Mouse (Mus musculus): ENCODE measurements around the gene Mtor. TPM values are rescaled to one million over a fixed set of nuclear protein-coding genes. Genes with fewer than 3 reads are reported as not detected.

Gene Mtor
- polyA plus RNA-seq, 1 experiment = 39.8 TPM

- H3K27ac ChIP-seq (ENCODE audit: insufficient read depth, low read depth, low read length) = peak overlapping the region; percentile 85
- WGBS = 62% methylated on average over 5 of the region's 5 CpGs
- H3K36me3 ChIP-seq (ENCODE audit: control insufficient read depth, insufficient read depth, low read length) = no peaks in the 10 kb centered on the region; the same call in 1 of the 2 replicates
- peaks cover 16% of the 10 kb centered on the region for H3K4me1 ChIP-seq (ENCODE audit: control insufficient read depth, insufficient read depth, low read length)
- no peaks in the 10 kb centered on the region for H3K27me3 ChIP-seq (replicated peaks; ENCODE audit: control insufficient read depth, insufficient read depth, low read length)
- TF ChIP-seq CTCF (conservative IDR thresholded peaks at IDR 0.05; ENCODE audit: insufficient read depth, insufficient read length, low read depth, low read length) (no peak), POLR2A (IDR thresholded peaks at IDR 0.05; ENCODE audit: low read depth, low read length) (no peak)
- DNase-seq = peak; percentile 71
- H3K4me3 ChIP-seq (ENCODE audit: insufficient read depth, low read depth, low read length) = peak overlapping the region; percentile 41; the same call in 1 of the 2 replicates
Measured at GRCm38 (mm10) chr4:148441931-148442330, 6.5 kb upstream of the Mtor start.

GRCm38 (mm10) chr4:148442598-148442997 lies 5.8 kb upstream of the Mtor start:
- TF ChIP-seq CTCF (conservative IDR thresholded peaks at IDR 0.05; ENCODE audit: insufficient read depth, insufficient read length, low read depth, low read length) (no peak), POLR2A (IDR thresholded peaks at IDR 0.05; ENCODE audit: low read depth, low read length) (no peak)
- peak; percentile 77 for DNase-seq
- Histone ChIP-seq H3K4me3 (ENCODE audit: insufficient read depth, low read depth, low read length) (peak overlapping the region; percentile 48), H3K27me3 (replicated peaks; ENCODE audit: control insufficient read depth, insufficient read depth, low read length) (no peaks in the 10 kb centered on the region), H3K4me1 (ENCODE audit: control insufficient read depth, insufficient read depth, low read length) (peaks cover 16% of the 10 kb centered on the region), H3K27ac (ENCODE audit: insufficient read depth, low read depth, low read length) (peak overlapping the region; percentile 69; the same call in 1 of the 2 replicates), H3K36me3 (ENCODE audit: control insufficient read depth, insufficient read depth, low read length) (no peaks in the 10 kb centered on the region; the same call in 1 of the 2 replicates)
- 56% methylated on average over 7 of the region's 7 CpGs for WGBS

GRCm38 (mm10) chr4:148444250-148444967 lies 4.0 kb upstream of the Mtor start, which contains the start of gene Ubiad1:
TSS of gene Ubiad1 (minus strand) at chr4:148444771.
- Histone ChIP-seq H3K27me3 (replicated peaks; ENCODE audit: control insufficient read depth, insufficient read depth, low read length) (no peaks in the 10 kb centered on the region), H3K36me3 (ENCODE audit: control insufficient read depth, insufficient read depth, low read length) (no peaks in the 10 kb centered on the region), H3K27ac (ENCODE audit: insufficient read depth, low read depth, low read length) (peak within 1 kb of the TSS; percentile 69), H3K4me1 (ENCODE audit: control insufficient read depth, insufficient read depth, low read length) (peaks cover 19% of the 10 kb centered on the region), H3K4me3 (ENCODE audit: insufficient read depth, low read depth, low read length) (peak within 1 kb of the TSS; percentile 59)
- TF ChIP-seq POLR2A (IDR thresholded peaks at IDR 0.05; ENCODE audit: low read depth, low read length) = no peak
- TF ChIP-seq CTCF (conservative IDR thresholded peaks at IDR 0.05; ENCODE audit: insufficient read depth, insufficient read length, low read depth, low read length) = 0 out of 2 replicates have a peak, but pooled peaks have one; percentile 2
- DNase-seq = peak; percentile 92
- under 1% methylated on average over 46 of the region's 46 CpGs for WGBS

- Histone ChIP-seq H3K4me3 (ENCODE audit: insufficient read depth, low read depth, low read length) (peak overlapping the region; percentile 72), H3K27ac (ENCODE audit: insufficient read depth, low read depth, low read length) (peak overlapping the region; percentile 49), H3K36me3 (ENCODE audit: control insufficient read depth, insufficient read depth, low read length) (peaks cover 6% of the 10 kb centered on the region; the same call in 1 of the 2 replicates), H3K4me1 (ENCODE audit: control insufficient read depth, insufficient read depth, low read length) (peaks cover 12% of the 10 kb centered on the region), H3K27me3 (replicated peaks; ENCODE audit: control insufficient read depth, insufficient read depth, low read length) (no peaks in the 10 kb centered on the region)
- peak; percentile 59 for DNase-seq
- no peak for TF ChIP-seq CTCF (conservative IDR thresholded peaks at IDR 0.05; ENCODE audit: insufficient read depth, insufficient read length, low read depth, low read length)
- no peak for TF ChIP-seq POLR2A (IDR thresholded peaks at IDR 0.05; ENCODE audit: low read depth, low read length)
- under 1% methylated on average over 15 of the region's 15 CpGs for WGBS
Measured at GRCm38 (mm10) chr4:148448853-148449245, 438 bp downstream of the Mtor start.

- Histone ChIP-seq H3K36me3 (ENCODE audit: control insufficient read depth, insufficient read depth, low read length) (peaks cover 21% of the 10 kb centered on the region), H3K27me3 (replicated peaks; ENCODE audit: control insufficient read depth, insufficient read depth, low read length) (no peaks in the 10 kb centered on the region), H3K4me1 (ENCODE audit: control insufficient read depth, insufficient read depth, low read length) (peaks cover 5% of the 10 kb centered on the region; the same call in 1 of the 2 replicates), H3K27ac (ENCODE audit: insufficient read depth, low read depth, low read length) (no peak overlapping the region), H3K4me3 (ENCODE audit: insufficient read depth, low read depth, low read length) (no peak overlapping the region)
- 94% methylated on average over 11 of the region's 11 CpGs for WGBS
- no peak for DNase-seq
- TF ChIP-seq CTCF (conservative IDR thresholded peaks at IDR 0.05; ENCODE audit: insufficient read depth, insufficient read length, low read depth, low read length) (no peak), POLR2A (IDR thresholded peaks at IDR 0.05; ENCODE audit: low read depth, low read length) (no peak)
Measured at GRCm38 (mm10) chr4:148453707-148454106, 5.3 kb downstream of the Mtor start.

- no peak for DNase-seq
- Histone ChIP-seq H3K36me3 (ENCODE audit: control insufficient read depth, insufficient read depth, low read length) (peaks cover 21% of the 10 kb centered on the region), H3K4me1 (ENCODE audit: control insufficient read depth, insufficient read depth, low read length) (no peaks in the 10 kb centered on the region), H3K4me3 (ENCODE audit: insufficient read depth, low read depth, low read length) (no peak overlapping the region), H3K27me3 (replicated peaks; ENCODE audit: control insufficient read depth, insufficient read depth, low read length) (no peaks in the 10 kb centered on the region), H3K27ac (ENCODE audit: insufficient read depth, low read depth, low read length) (no peak overlapping the region)
- TF ChIP-seq POLR2A (IDR thresholded peaks at IDR 0.05; ENCODE audit: low read depth, low read length) (no peak), CTCF (conservative IDR thresholded peaks at IDR 0.05; ENCODE audit: insufficient read depth, insufficient read length, low read depth, low read length) (no peak)
- 88% methylated on average over 5 of the region's 5 CpGs for WGBS
Measured at GRCm38 (mm10) chr4:148455477-148456025, 7.1 kb downstream of the Mtor start.

GRCm38 (mm10) chr4:148460656-148461284 lies 12.4 kb downstream of the Mtor start:
- WGBS = 81% methylated on average over 12 of the region's 12 CpGs
- no peak overlapping the region for H3K27ac ChIP-seq (ENCODE audit: insufficient read depth, low read depth, low read length)
- peaks cover 11% of the 10 kb centered on the region for H3K36me3 ChIP-seq (ENCODE audit: control insufficient read depth, insufficient read depth, low read length)
- H3K4me1 ChIP-seq (ENCODE audit: control insufficient read depth, insufficient read depth, low read length) = peaks cover 3% of the 10 kb centered on the region; the same call in 1 of the 2 replicates
- no peak overlapping the region for H3K4me3 ChIP-seq (ENCODE audit: insufficient read depth, low read depth, low read length)
- DNase-seq = no peak
- H3K27me3 ChIP-seq (replicated peaks; ENCODE audit: control insufficient read depth, insufficient read depth, low read length) = no peaks in the 10 kb centered on the region
- TF ChIP-seq CTCF (conservative IDR thresholded peaks at IDR 0.05; ENCODE audit: insufficient read depth, insufficient read length, low read depth, low read length) = no peak
- no peak for TF ChIP-seq POLR2A (IDR thresholded peaks at IDR 0.05; ENCODE audit: low read depth, low read length)

Data from kidney, adult 2 months (tissue).